Mouse (Mus musculus) gastrocnemius, adult 2 months (tissue): ENCODE data around the gene Ncoa5. TPM values are rescaled to one million over a fixed set of nuclear protein-coding genes. Genes with fewer than 3 reads are reported as not detected.

ENCODE experiments used
- DNase-seq: peaks from one replicate; pipeline ENCODE4 v3.0.0; 2022
- H3K27ac ChIP-seq: fragments of 200-600 bp; 2 replicates; pipeline ENCODE4 v1.8.1; 2022; ENCODE audit warnings: mild to moderate bottlenecking
- H3K4me3 ChIP-seq: fragments of 200-600 bp; 2 replicates; pipeline ENCODE4 v1.8.1; 2022; ENCODE audit warnings: mild to moderate bottlenecking, moderate library complexity
- CTCF ChIP-seq: fragments of 200-600 bp; IDR thresholded peaks from 2 replicates; pipeline ENCODE4 v1.8.1; 2022; ENCODE audit warnings: antibody characterized with exemption, mild to moderate bottlenecking, moderate library complexity
- intact Hi-C: fragments of 180-260 bp; cut with DNase I; formaldehyde crosslinking; loops from one replicate; pipeline ENCODE4 v1.15.1; 2025
- total RNA-seq, 2 experiments: library from RNA; stranded (reverse); gene quantifications; 2 replicates each; pipeline ENCODE4 v1.2.3; 2021

Ncoa5 gene
- total RNA-seq, 2 experiments from 2014 or later, result 13.2 to 14.6 TPM

DNA sequence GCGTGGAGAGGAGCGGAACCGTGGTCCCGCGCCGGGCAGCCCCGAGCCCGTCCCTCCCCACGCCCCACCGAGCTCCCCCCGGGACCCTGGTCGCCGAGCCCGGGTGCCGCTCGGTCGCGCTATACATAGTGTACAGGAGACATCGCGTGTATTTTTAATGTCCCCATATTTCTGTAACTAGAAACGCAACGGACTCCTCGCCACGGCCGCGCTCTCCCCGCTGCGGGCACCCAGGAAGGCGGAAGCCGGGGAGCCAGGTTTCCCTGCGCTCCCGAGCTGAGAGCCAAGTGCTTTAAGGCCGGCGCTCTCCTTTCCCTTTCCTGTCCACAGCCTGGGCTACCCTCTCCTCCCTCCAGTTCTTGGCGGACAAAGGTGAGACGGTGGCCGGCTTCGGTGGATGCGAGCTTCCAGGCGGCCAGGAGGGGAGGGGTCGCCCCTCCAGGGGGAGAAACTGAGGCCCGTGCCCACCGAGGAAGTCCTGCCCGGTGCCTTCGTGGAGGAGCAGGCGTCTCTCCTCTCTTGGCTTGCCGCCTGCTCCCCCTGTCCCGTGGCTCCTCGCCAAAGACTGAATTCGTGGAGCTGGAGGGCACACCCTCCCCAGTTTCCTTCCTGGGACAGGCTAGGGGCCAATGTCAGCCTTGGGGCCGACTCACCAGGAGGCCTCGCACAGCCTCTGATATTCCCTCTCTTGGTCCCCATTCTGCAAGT, 36.8 kb downstream of the Ncoa5 start:
- peak overlapping the region; percentile 16 for H3K27ac ChIP-seq
- H3K4me3 ChIP-seq, result peak overlapping the region; percentile 70
- TF ChIP-seq CTCF, result no peak
- intact Hi-C loops, result no loop called here
- DNase-seq, result peak; percentile 51

- intact Hi-C loops, result no loop called here
- DNase-seq, result peak; percentile 25
- Histone ChIP-seq H3K4me3 (peak overlapping the region; percentile 70), H3K27ac (peak overlapping the region; percentile 16)
- TF ChIP-seq CTCF, result no peak
Measured at GRCm38 (mm10) chr2:164996848-164997720, 37.6 kb downstream of the Ncoa5 start.

GRCm38 (mm10) chr2:164995976-164996375, 38.7 kb downstream of the Ncoa5 start:
- intact Hi-C loops, result no loop called here

DNA sequence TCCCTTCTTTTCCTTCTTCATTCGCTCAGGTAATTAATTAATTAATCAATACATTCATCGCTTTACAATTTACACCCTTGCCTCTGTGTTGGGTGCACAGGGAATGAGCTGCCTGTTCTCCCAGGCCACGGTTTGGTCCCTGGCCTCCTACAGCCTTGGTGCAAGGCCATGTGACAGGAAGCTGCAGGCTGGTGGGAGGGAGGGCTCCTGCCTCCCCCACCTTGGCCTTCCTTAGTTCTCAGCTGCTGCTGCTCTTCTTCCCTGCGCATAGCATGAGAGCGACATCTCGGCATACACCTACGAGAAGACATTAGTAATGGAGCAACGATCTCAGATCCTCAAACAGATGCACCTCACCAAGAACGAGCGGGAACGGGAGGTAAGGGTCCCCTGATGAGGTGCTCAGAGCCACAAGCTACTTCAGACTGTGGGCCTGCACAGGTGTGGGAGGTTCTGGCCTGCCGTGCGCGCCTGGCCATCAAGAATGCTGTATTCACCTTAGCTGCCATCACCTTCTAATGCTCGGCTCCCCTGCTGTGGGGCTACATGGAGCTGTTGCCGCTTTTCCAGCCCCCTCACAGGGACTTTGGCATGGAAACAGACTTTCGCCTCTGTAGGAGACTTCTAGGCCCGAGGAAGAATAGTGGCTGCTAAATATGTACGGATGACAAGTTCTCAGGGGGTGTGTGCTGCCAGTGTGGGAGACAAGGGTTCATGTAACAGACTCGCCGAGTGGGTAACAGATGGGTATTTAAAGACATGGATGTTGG, 39.8 kb downstream of the Ncoa5 start:
- no peak for TF ChIP-seq CTCF
- no peak for DNase-seq
- intact Hi-C loops, result no loop called here
- Histone ChIP-seq H3K4me3 (no peak overlapping the region), H3K27ac (no peak overlapping the region)

More at GRCm38 (mm10) chr2:164995976-164996375, 38.7 kb downstream of the Ncoa5 start:
- H3K27ac ChIP-seq, result no peak overlapping the region
- no peak for DNase-seq
- no peak overlapping the region for H3K4me3 ChIP-seq
- TF ChIP-seq CTCF, result no peak

DNA sequence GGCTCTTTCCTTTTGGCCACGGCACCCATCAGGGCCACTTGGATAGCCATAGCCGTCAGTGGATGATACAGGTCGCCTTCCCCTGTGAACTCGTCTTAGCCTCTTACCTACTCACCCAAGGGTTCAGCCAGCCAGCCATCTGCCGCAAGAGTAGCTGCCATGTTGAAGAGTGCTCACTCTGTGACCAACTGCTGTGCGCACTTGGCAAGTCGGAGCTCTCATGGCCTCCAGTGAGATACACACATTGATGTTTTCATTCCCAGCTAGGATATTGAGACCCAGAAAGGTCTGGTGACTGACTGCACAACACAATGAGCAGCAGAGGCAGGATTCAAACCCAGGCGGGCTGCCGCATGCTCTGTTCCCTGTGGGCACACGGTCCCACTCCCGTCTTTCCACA, 40.5 kb downstream of the Ncoa5 start:
- intact Hi-C loops, result no loop called here
- TF ChIP-seq CTCF, result no peak
- Histone ChIP-seq H3K4me3 (no peak overlapping the region), H3K27ac (no peak overlapping the region)
- no peak for DNase-seq

- intact Hi-C loops, result no loop called here
- no peak for DNase-seq
- no peak for TF ChIP-seq CTCF
- H3K27ac ChIP-seq, result no peak overlapping the region
- H3K4me3 ChIP-seq, result no peak overlapping the region
Measured at GRCm38 (mm10) chr2:164991808-164992207, 42.9 kb downstream of the Ncoa5 start.

- intact Hi-C loops, result no loop called here
- Histone ChIP-seq H3K4me3 (no peak overlapping the region), H3K27ac (no peak overlapping the region)
- TF ChIP-seq CTCF, result no peak
- no peak for DNase-seq
Measured at GRCm38 (mm10) chr2:164991111-164991510, 43.6 kb downstream of the Ncoa5 start.

GRCm38 (mm10) chr2:164988777-164989176, 45.9 kb downstream of the Ncoa5 start:
- no peak for DNase-seq
- Histone ChIP-seq H3K27ac (no peak overlapping the region), H3K4me3 (peak overlapping the region; percentile 45)
- intact Hi-C loops, result no loop called here
- TF ChIP-seq CTCF, result no peak

DNA sequence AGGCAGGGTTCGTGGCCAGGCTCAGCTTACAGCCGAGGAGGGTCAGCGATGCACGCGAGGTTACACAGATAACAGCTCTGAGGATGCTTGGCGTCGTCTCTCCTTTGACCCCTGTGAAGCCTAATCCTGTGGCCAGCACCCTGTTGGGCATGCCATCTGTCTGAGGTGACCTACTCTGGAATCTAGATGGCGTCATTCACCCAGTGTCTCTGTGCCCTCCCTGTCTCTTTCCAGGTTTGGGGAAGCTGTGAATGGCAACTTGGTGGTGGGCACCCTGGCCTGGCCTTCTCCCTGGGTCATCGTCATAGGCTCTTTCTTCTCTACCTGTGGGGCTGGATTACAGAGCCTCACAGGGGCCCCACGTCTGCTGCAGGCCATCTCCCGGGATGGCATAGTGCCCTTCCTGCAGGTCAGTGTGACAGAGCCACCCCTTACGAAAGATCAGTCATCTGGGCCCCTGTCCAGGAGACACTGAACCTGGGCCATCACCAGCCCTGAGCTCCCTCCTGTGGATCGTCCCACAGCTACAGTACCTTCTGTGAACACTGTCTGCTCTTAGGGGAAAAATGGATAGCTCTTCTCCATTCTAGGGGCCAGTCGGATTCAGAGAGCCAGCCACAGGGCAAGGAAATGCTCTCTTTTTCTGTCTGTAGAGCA, 48.2 kb downstream of the Ncoa5 start:
- Histone ChIP-seq H3K27ac (no peak overlapping the region), H3K4me3 (no peak overlapping the region)
- no peak for DNase-seq
- intact Hi-C loops, result no loop called here
- no peak for TF ChIP-seq CTCF

GRCm38 (mm10) chr2:164985962-164986361, 48.7 kb downstream of the Ncoa5 start:
- H3K27ac ChIP-seq, result no peak overlapping the region
- intact Hi-C loops, result no loop called here
- no peak for DNase-seq
- TF ChIP-seq CTCF, result no peak
- H3K4me3 ChIP-seq, result no peak overlapping the region

DNA sequence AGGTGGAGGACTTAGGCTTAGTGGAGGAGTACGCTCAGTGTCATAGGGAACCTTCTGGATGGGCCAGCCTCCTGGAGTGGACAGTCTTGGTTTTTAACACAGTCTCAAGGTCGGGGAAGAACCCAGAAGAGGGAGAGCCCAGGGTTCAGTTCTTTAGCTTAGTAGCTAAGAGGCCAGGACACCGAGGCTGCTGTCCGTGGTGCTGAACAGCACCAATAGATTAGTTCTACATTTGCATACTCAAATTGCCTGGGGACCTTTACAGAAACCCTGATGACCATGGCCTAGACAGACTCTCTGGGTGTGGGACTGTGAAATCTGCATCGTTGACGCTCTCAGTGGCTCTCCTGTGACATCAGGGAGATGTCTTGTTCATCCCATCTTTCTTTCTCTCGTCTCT, 54.9 kb downstream of the Ncoa5 start:
- no peak for TF ChIP-seq CTCF
- Histone ChIP-seq H3K4me3 (no peak overlapping the region), H3K27ac (no peak overlapping the region)
- intact Hi-C loops, result no loop called here
- DNase-seq, result peak; percentile 40

- intact Hi-C loops, result no loop called here
- no peak for DNase-seq
- no peak overlapping the region for H3K27ac ChIP-seq
- TF ChIP-seq CTCF, result no peak
- H3K4me3 ChIP-seq, result no peak overlapping the region
Measured at GRCm38 (mm10) chr2:164975611-164976010, 59.1 kb downstream of the Ncoa5 start.
